Mouse (Mus musculus) bone marrow, adult 2 months (tissue): ENCODE measurements around the gene Tln2.

Experiments used
- CTCF ChIP-seq: fragments of 200-500 bp; IDR thresholded peaks from 2 replicates; pipeline ENCODE4 v1.5.1; 2011; ENCODE audit warnings: low read length, control low read depth; ENCODE audit not compliant: control insufficient read depth, insufficient read depth
- POLR2A ChIP-seq: fragments of 200-500 bp; IDR thresholded peaks from 2 replicates; pipeline ENCODE4 v1.6.1; 2011; ENCODE audit warnings: low read depth, mild to moderate bottlenecking, control low read depth, low read length, borderline replicate concordance; ENCODE audit not compliant: control insufficient read depth

GRCm38 (mm10) chr9:67378772-67379171, 180.7 kb downstream of the Tln2 start:
- no peak for TF ChIP-seq CTCF
- TF ChIP-seq POLR2A = no peak
